Mouse (Mus musculus) embryonic facial prominence, embryonic 12.5 days (tissue): ENCODE measurements around the gene Fbll1. TPM values are rescaled to one million over a fixed set of nuclear protein-coding genes. Genes with fewer than 3 reads are reported as not detected.
"Not testable (repeated sequence)": the region's sequence is repeated elsewhere in the genome, so short reads cannot be mapped to it uniquely, and the experiment has no call there.

Experiments used
- ATAC-seq: fragments of 200-750 bp; cut with Nextera tagmentation; 2 replicates; pipeline ENCODE4 v1.8.0; 2017; ENCODE audit not compliant: insufficient number of reproducible peaks, insufficient read depth, low FRiP score, low TSS enrichment
- H3K27ac ChIP-seq: fragments of 300-500 bp; sonication (generic); 2 replicates; pipeline ENCODE4 v1.5.1; 2016; ENCODE audit warnings: mild to moderate bottlenecking
- H3K27me3 ChIP-seq: fragments of 300-500 bp; sonication (generic); 2 replicates; pipeline ENCODE4 v1.6.1; 2016; ENCODE audit warnings: mild to moderate bottlenecking, moderate library complexity
- H3K36me3 ChIP-seq: fragments of 300-500 bp; sonication (generic); 2 replicates; pipeline ENCODE4 v1.6.1; 2016; ENCODE audit warnings: mild to moderate bottlenecking
- H3K4me1 ChIP-seq: fragments of 300-500 bp; sonication (generic); 2 replicates; pipeline ENCODE4 v1.6.1; 2016
- H3K4me2 ChIP-seq: fragments of 300-500 bp; sonication (generic); replicated peaks from 2 replicates; pipeline ENCODE4 v1.6.1; 2016; ENCODE audit warnings: mild to moderate bottlenecking, moderate library complexity
- H3K4me3 ChIP-seq: fragments of 300-500 bp; sonication (generic); 2 replicates; pipeline ENCODE4 v1.5.1; 2016; ENCODE audit warnings: mild to moderate bottlenecking
- H3K9ac ChIP-seq: fragments of 300-500 bp; sonication (generic); 2 replicates; pipeline ENCODE4 v1.6.1; 2016; ENCODE audit warnings: mild to moderate bottlenecking, moderate library complexity
- H3K9me3 ChIP-seq: fragments of 300-500 bp; sonication (generic); 2 replicates; pipeline ENCODE4 v1.6.1; 2016; ENCODE audit warnings: mild to moderate bottlenecking, moderate library complexity
- WGBS: fragments of 180-500 bp; shearing (Covaris S2); methylation state at CpG from one replicate; pipeline ENCODE4 v1.1.7; 2016; 5-methylcytosine and 5-hydroxymethylcytosine counted together
- polyA plus RNA-seq: library from polyadenylated mRNA; unstranded; fragments of >200 nt; fragmentation: Nextera tagmentation; extraction: Ambion mirVana; gene quantifications from 2 replicates; pipeline ENCODE4 v1.2.1, GENCODE M21; 2016

Gene Fbll1
- 1.3 and 1.5 TPM in 2 replicates for polyA plus RNA-seq

GRCm38 (mm10) chr11:35798874-35799273, at the start of gene Fbll1:
Fbll1 (minus strand) TSS chr11:35798884.
- Histone ChIP-seq H3K4me1 (peaks cover 13% of the 10 kb centered on the region), H3K4me2 (peak within 1 kb of the TSS; percentile 71), H3K27me3 (peaks cover 53% of the 10 kb centered on the region), H3K4me3 (peak within 1 kb of the TSS; percentile 46), H3K36me3 (no peaks in the 10 kb centered on the region), H3K27ac (no peak within 1 kb of the TSS), H3K9me3 (no peaks in the 10 kb centered on the region), H3K9ac (peak within 1 kb of the TSS; percentile 38; the same call in 1 of the 2 replicates)
- 15% methylated on average over 11 of the region's 11 CpGs for WGBS
- no peak for ATAC-seq

- H3K9me3 ChIP-seq, result no peaks in the 10 kb centered on the region
- H3K36me3 ChIP-seq, result no peaks in the 10 kb centered on the region
- no peak overlapping the region for H3K27ac ChIP-seq
- H3K4me2 ChIP-seq, result no peak overlapping the region
- H3K4me3 ChIP-seq, result no peak overlapping the region
- no peak overlapping the region for H3K9ac ChIP-seq
- 88% methylated on average over 9 of the region's 9 CpGs for WGBS
- ATAC-seq, result no peak
- H3K27me3 ChIP-seq, result no peaks in the 10 kb centered on the region
- no peaks in the 10 kb centered on the region for H3K4me1 ChIP-seq
Measured at GRCm38 (mm10) chr11:35844299-35844698, 45.6 kb upstream of the Fbll1 start.

- not testable (repeated sequence) for H3K4me1 ChIP-seq, H3K4me3 ChIP-seq, H3K4me2 ChIP-seq, H3K27me3 ChIP-seq, H3K36me3 ChIP-seq, H3K9ac ChIP-seq, H3K9me3 ChIP-seq, ATAC-seq, H3K27ac ChIP-seq
- WGBS, result 81% methylated on average over 4 of the region's 4 CpGs
Measured at GRCm38 (mm10) chr11:35842560-35842959, 43.9 kb upstream of the Fbll1 start.

GRCm38 (mm10) chr11:35841738-35842325, 43.1 kb upstream of the Fbll1 start:
- WGBS, result 87% methylated on average over 21 of the region's 21 CpGs
- no peaks in the 10 kb centered on the region for H3K4me1 ChIP-seq
- H3K27me3 ChIP-seq, result no peaks in the 10 kb centered on the region
- H3K27ac ChIP-seq, result no peak overlapping the region
- ATAC-seq, result no peak
- H3K36me3 ChIP-seq, result no peaks in the 10 kb centered on the region
- H3K9ac ChIP-seq, result no peak overlapping the region
- H3K4me3 ChIP-seq, result no peak overlapping the region
- H3K4me2 ChIP-seq, result no peak overlapping the region
- no peaks in the 10 kb centered on the region for H3K9me3 ChIP-seq

- H3K4me1 ChIP-seq, H3K36me3 ChIP-seq, H3K9ac ChIP-seq, H3K27ac ChIP-seq, ATAC-seq, H3K9me3 ChIP-seq, H3K4me3 ChIP-seq, H3K27me3 ChIP-seq, H3K4me2 ChIP-seq: not testable (repeated sequence)
- 84% methylated on average over 4 of the region's 4 CpGs for WGBS
Measured at GRCm38 (mm10) chr11:35840806-35841205, 42.1 kb upstream of the Fbll1 start.

GRCm38 (mm10) chr11:35840282-35840681, 41.6 kb upstream of the Fbll1 start:
- no peak overlapping the region for H3K4me2 ChIP-seq
- no peaks in the 10 kb centered on the region for H3K9me3 ChIP-seq
- H3K27me3 ChIP-seq, result no peaks in the 10 kb centered on the region
- no peaks in the 10 kb centered on the region for H3K36me3 ChIP-seq
- no peaks in the 10 kb centered on the region for H3K4me1 ChIP-seq
- H3K4me3 ChIP-seq, result no peak overlapping the region
- no peak for ATAC-seq
- WGBS, result 78% methylated on average over 7 of the region's 7 CpGs
- H3K9ac ChIP-seq, result no peak overlapping the region
- no peak overlapping the region for H3K27ac ChIP-seq

GRCm38 (mm10) chr11:35838345-35839338, 40.0 kb upstream of the Fbll1 start:
- H3K4me2 ChIP-seq, result peak overlapping the region; percentile 57
- peak overlapping the region; percentile 36 for H3K4me3 ChIP-seq
- H3K4me1 ChIP-seq, result peaks cover under 1% of the 10 kb centered on the region
- 23% methylated on average over 28 of the region's 28 CpGs for WGBS
- H3K9ac ChIP-seq, result peak overlapping the region; percentile 40
- no peaks in the 10 kb centered on the region for H3K36me3 ChIP-seq
- ATAC-seq, result peak; percentile 77; the same call in 1 of the 2 replicates
- H3K27me3 ChIP-seq, result no peaks in the 10 kb centered on the region
- no peaks in the 10 kb centered on the region for H3K9me3 ChIP-seq
- no peak overlapping the region for H3K27ac ChIP-seq

- Histone ChIP-seq H3K4me3 (no peak overlapping the region; the same call in 1 of the 2 replicates), H3K4me1 (peaks cover 7% of the 10 kb centered on the region), H3K9ac (no peak overlapping the region; the same call in 1 of the 2 replicates), H3K4me2 (peak overlapping the region; percentile 57), H3K27me3 (no peaks in the 10 kb centered on the region), H3K27ac (no peak overlapping the region), H3K9me3 (no peaks in the 10 kb centered on the region), H3K36me3 (0 out of 2 replicates have a peak, but pooled peaks cover 3% of the 10 kb centered on the region)
- WGBS, result 81% methylated on average over 5 of the region's 5 CpGs
- no peak for ATAC-seq
Measured at GRCm38 (mm10) chr11:35837156-35838126, 38.8 kb upstream of the Fbll1 start.

- WGBS, result 2% methylated on average over 46 of the region's 46 CpGs
- peak; percentile 58 for ATAC-seq
- Histone ChIP-seq H3K4me1 (peaks cover 7% of the 10 kb centered on the region), H3K9me3 (no peaks in the 10 kb centered on the region), H3K9ac (peak within 1 kb of the TSS; percentile 83), H3K27me3 (no peaks in the 10 kb centered on the region), H3K4me2 (peak within 1 kb of the TSS; percentile 72), H3K4me3 (peak within 1 kb of the TSS; percentile 85), H3K36me3 (peaks cover 21% of the 10 kb centered on the region), H3K27ac (peak within 1 kb of the TSS; percentile 24; the same call in 1 of the 2 replicates)
Measured at GRCm38 (mm10) chr11:35834022-35834760, 35.5 kb upstream of the Fbll1 start, which contains the start of gene Rars. Rars (minus strand) TSS chr11:35834506.

- WGBS, result 86% methylated on average over 6 of the region's 6 CpGs
- H3K4me1 ChIP-seq, result peaks cover 7% of the 10 kb centered on the region
- H3K4me3 ChIP-seq, result peak overlapping the region; percentile 85
- peak overlapping the region; percentile 72 for H3K4me2 ChIP-seq
- H3K9ac ChIP-seq, result peak overlapping the region; percentile 83; the same call in 1 of the 2 replicates
- ATAC-seq, result no peak
- peaks cover 30% of the 10 kb centered on the region for H3K36me3 ChIP-seq
- H3K27me3 ChIP-seq, result no peaks in the 10 kb centered on the region
- H3K27ac ChIP-seq, result no peak overlapping the region
- no peaks in the 10 kb centered on the region for H3K9me3 ChIP-seq
Measured at GRCm38 (mm10) chr11:35833270-35833669, 34.6 kb upstream of the Fbll1 start.
